Mouse (Mus musculus): ENCODE results near the gene Abca2. TPM values are rescaled to one million over a fixed set of nuclear protein-coding genes. Genes with fewer than 3 reads are reported as not detected.

Gene Abca2
- polyA plus RNA-seq, 1 experiment: 15.0 TPM

- no peaks in the 10 kb centered on the region for H3K4me1 ChIP-seq (ENCODE audit: control insufficient read depth, insufficient read depth, low read length)
- TF ChIP-seq POLR2A (IDR thresholded peaks at IDR 0.05; ENCODE audit: borderline replicate concordance, control insufficient read depth, low read depth, low read length): no peak
- TF ChIP-seq CTCF (IDR thresholded peaks at IDR 0.05; ENCODE audit: control insufficient read depth, insufficient read depth, low read length): no peak
- H3K27ac ChIP-seq (ENCODE audit: control insufficient read depth, insufficient read depth, low read depth, low read length, poor library complexity): no peak overlapping the region
- no peak overlapping the region for H3K4me3 ChIP-seq (replicated peaks; ENCODE audit: control insufficient read depth, low read depth, low read length)
- WGBS: 80% methylated on average over 6 of the region's 6 CpGs
Observed at GRCm38 (mm10) chr2:25487965-25488670, 59.6 kb downstream of the Abca2 start.

DNA sequence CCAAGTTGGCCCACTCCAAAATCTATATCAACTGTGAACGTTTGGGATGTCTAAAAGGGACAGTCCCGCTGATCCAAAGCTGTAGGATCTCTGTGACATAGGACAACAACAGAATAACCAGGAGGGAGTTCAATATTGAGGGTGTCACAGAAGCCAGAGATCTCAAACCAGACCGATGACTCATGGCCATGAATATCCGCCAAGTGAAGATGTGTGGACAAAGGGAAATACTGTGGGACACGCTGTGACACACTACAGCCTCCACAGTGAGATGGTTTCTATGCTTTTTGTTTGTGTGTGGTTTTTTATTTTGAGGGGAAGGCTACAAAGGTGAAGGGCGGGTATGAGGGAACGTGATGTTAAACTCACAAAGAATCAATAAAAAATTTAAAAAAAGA is 60.2 kb downstream of the Abca2 start:
- H3K4me3 ChIP-seq (replicated peaks; ENCODE audit: control insufficient read depth, low read depth, low read length): no peak overlapping the region
- no peak overlapping the region for H3K27ac ChIP-seq (ENCODE audit: control insufficient read depth, insufficient read depth, low read depth, low read length, poor library complexity)
- no peak for TF ChIP-seq POLR2A (IDR thresholded peaks at IDR 0.05; ENCODE audit: borderline replicate concordance, control insufficient read depth, low read depth, low read length)
- TF ChIP-seq CTCF (IDR thresholded peaks at IDR 0.05; ENCODE audit: control insufficient read depth, insufficient read depth, low read length): no peak
- 79% methylated on average over 7 of the region's 7 CpGs for WGBS
- H3K4me1 ChIP-seq (ENCODE audit: control insufficient read depth, insufficient read depth, low read length): no peaks in the 10 kb centered on the region

DNA sequence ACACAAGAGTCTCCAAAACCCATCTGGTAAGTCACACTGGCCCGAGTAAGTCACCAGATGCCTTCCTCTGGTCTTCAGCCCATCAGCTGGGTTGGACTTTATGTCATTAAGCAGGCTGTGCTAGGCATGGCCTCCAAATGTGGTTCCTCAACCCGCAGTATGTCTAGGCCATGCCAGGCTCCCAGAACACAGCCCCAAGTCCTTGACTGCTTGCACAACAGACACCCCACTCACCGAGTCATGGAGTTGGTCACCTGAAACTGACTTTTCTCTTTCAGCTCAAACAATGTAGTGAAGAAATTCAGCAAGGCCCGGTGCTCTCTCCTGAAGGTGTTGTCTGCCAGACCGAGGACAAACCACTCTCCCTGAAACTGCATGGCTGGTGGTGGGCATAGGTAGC is 64.5 kb downstream of the Abca2 start:
- no peak overlapping the region for H3K4me3 ChIP-seq (replicated peaks; ENCODE audit: control insufficient read depth, low read depth, low read length)
- H3K27ac ChIP-seq (ENCODE audit: control insufficient read depth, insufficient read depth, low read depth, low read length, poor library complexity): no peak overlapping the region
- WGBS: 70% methylated on average over 5 of the region's 5 CpGs
- TF ChIP-seq CTCF (IDR thresholded peaks at IDR 0.05; ENCODE audit: control insufficient read depth, insufficient read depth, low read length) (no peak), POLR2A (IDR thresholded peaks at IDR 0.05; ENCODE audit: borderline replicate concordance, control insufficient read depth, low read depth, low read length) (no peak)
- H3K4me1 ChIP-seq (ENCODE audit: control insufficient read depth, insufficient read depth, low read length): peaks cover 2% of the 10 kb centered on the region; the same call in 1 of the 2 replicates

GRCm38 (mm10) chr2:25493476-25493961 is 65.0 kb downstream of the Abca2 start, which contains the start of gene Lcn12:
Gene Lcn12 (minus strand): TSS chr2:25493911.
- 80% methylated on average over 5 of the region's 5 CpGs for WGBS
- no peak for TF ChIP-seq CTCF (IDR thresholded peaks at IDR 0.05; ENCODE audit: control insufficient read depth, insufficient read depth, low read length)
- H3K4me3 ChIP-seq (replicated peaks; ENCODE audit: control insufficient read depth, low read depth, low read length): no peak within 1 kb of the TSS
- H3K4me1 ChIP-seq (ENCODE audit: control insufficient read depth, insufficient read depth, low read length): peaks cover 2% of the 10 kb centered on the region; the same call in 1 of the 2 replicates
- no peak within 1 kb of the TSS for H3K27ac ChIP-seq (ENCODE audit: control insufficient read depth, insufficient read depth, low read depth, low read length, poor library complexity)

DNA sequence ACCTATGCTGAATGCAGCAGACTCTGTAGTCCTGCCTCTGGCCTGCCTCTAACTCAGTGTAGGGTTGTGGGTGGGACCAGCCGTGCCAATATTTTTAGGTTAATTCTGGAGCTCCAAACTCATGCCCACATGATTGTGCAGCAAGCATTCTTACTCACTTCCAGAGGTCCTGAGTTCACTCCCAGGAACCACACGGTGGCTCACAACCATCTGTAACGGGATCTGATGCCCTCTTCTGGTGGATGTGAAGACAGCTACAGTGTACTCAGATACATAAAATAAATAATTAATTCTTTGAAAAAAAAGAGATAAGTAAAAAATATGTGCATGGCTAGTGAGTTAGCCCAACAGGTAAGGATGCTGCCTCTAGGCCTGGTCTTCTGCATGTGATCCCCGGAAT is 68.0 kb downstream of the Abca2 start:
- Histone ChIP-seq H3K4me1 (ENCODE audit: control insufficient read depth, insufficient read depth, low read length) (peaks cover 5% of the 10 kb centered on the region), H3K4me3 (replicated peaks; ENCODE audit: control insufficient read depth, low read depth, low read length) (no peak overlapping the region), H3K27ac (ENCODE audit: control insufficient read depth, insufficient read depth, low read depth, low read length, poor library complexity) (no peak overlapping the region)
- whole genome bisulfite sequencing: 31% methylated on average over 4 of the region's 4 CpGs
- no peak for TF ChIP-seq POLR2A (IDR thresholded peaks at IDR 0.05; ENCODE audit: borderline replicate concordance, control insufficient read depth, low read depth, low read length)
- no peak for TF ChIP-seq CTCF (IDR thresholded peaks at IDR 0.05; ENCODE audit: control insufficient read depth, insufficient read depth, low read length)

Other genes with a start within 250 kb of the Abca2 start
- 1.7 and 2.6 TPM in 2 replicates for gene Nrarp, start 247.9 kb upstream of the Abca2 start, polyA plus RNA-seq (2011; ENCODE audit: insufficient read depth, insufficient read length, low replicate concordance, missing spikeins)
- gene Tor4a, start 231.8 kb upstream of the Abca2 start, polyA plus RNA-seq (2011; ENCODE audit: insufficient read depth, insufficient read length, low replicate concordance, missing spikeins): 3.9 and 8.9 TPM in 2 replicates
- gene Nelfb, start 217.2 kb upstream of the Abca2 start, polyA plus RNA-seq (2011; ENCODE audit: insufficient read depth, insufficient read length, low replicate concordance, missing spikeins): 26.7 and 38.0 TPM in 2 replicates
- not detected in 2 replicates for gene Stpg3, start 214.1 kb upstream of the Abca2 start, polyA plus RNA-seq (2011; ENCODE audit: insufficient read depth, insufficient read length, low replicate concordance, missing spikeins)
- gene Fam166a, start 210.0 kb upstream of the Abca2 start, polyA plus RNA-seq (2011; ENCODE audit: insufficient read depth, insufficient read length, low replicate concordance, missing spikeins): not detected in 2 replicates
- 319 and 327 TPM in 2 replicates for gene Tubb4b, start 204.0 kb upstream of the Abca2 start, polyA plus RNA-seq (2011; ENCODE audit: insufficient read depth, insufficient read length, low replicate concordance, missing spikeins)
- gene Slc34a3, start 194.3 kb upstream of the Abca2 start, polyA plus RNA-seq (2011; ENCODE audit: insufficient read depth, insufficient read length, low replicate concordance, missing spikeins): not detected in 2 replicates
- not detected in 2 replicates for gene Rnf224, start 191.9 kb upstream of the Abca2 start, polyA plus RNA-seq (2011; ENCODE audit: insufficient read depth, insufficient read length, low replicate concordance, missing spikeins)
- gene Rnf208, start 186.4 kb upstream of the Abca2 start, polyA plus RNA-seq (2011; ENCODE audit: insufficient read depth, insufficient read length, low replicate concordance, missing spikeins): 3.1 and 4.2 TPM in 2 replicates
- gene Cysrt1, start 186.3 kb upstream of the Abca2 start, polyA plus RNA-seq (2011; ENCODE audit: insufficient read depth, insufficient read length, low replicate concordance, missing spikeins): not detected in 2 replicates
- 9.9 and 22.3 TPM in 2 replicates for gene AL732309.1, start 181.8 kb upstream of the Abca2 start, polyA plus RNA-seq (2011; ENCODE audit: insufficient read depth, insufficient read length, low replicate concordance, missing spikeins)
- gene Tmem203, start 173.3 kb upstream of the Abca2 start, polyA plus RNA-seq (2011; ENCODE audit: insufficient read depth, insufficient read length, low replicate concordance, missing spikeins): 5.0 and 15.6 TPM in 2 replicates
- gene Tprn, start 166.1 kb upstream of the Abca2 start, polyA plus RNA-seq (2011; ENCODE audit: insufficient read depth, insufficient read length, low replicate concordance, missing spikeins): 1.4 and 17.5 TPM in 2 replicates
- 48.8 and 65.8 TPM in 2 replicates for gene Ssna1, start 156.3 kb upstream of the Abca2 start, polyA plus RNA-seq (2011; ENCODE audit: insufficient read depth, insufficient read length, low replicate concordance, missing spikeins)
- gene Anapc2, start 156.2 kb upstream of the Abca2 start, polyA plus RNA-seq (2011; ENCODE audit: insufficient read depth, insufficient read length, low replicate concordance, missing spikeins): 20.1 and 34.3 TPM in 2 replicates
- not detected in 2 replicates for gene Tmem210, start 140.6 kb upstream of the Abca2 start, polyA plus RNA-seq (2011; ENCODE audit: insufficient read depth, insufficient read length, low replicate concordance, missing spikeins)
- gene Lrrc26, start 138.8 kb upstream of the Abca2 start, polyA plus RNA-seq (2011; ENCODE audit: insufficient read depth, insufficient read length, low replicate concordance, missing spikeins): not detected in 2 replicates
- 5.0 TPM in 1 of 2 replicates, not detected in the other for gene Grin1, start 109.5 kb upstream of the Abca2 start, polyA plus RNA-seq (2011; ENCODE audit: insufficient read depth, insufficient read length, low replicate concordance, missing spikeins)
- gene Man1b1, start 96.4 kb upstream of the Abca2 start, polyA plus RNA-seq (2011; ENCODE audit: insufficient read depth, insufficient read length, low replicate concordance, missing spikeins): 25.9 and 33.0 TPM in 2 replicates
- 22.8 and 29.5 TPM in 2 replicates for gene Dpp7, start 72.3 kb upstream of the Abca2 start, polyA plus RNA-seq (2011; ENCODE audit: insufficient read depth, insufficient read length, low replicate concordance, missing spikeins)
- 20.1 and 62.6 TPM in 2 replicates for gene Uap1l1, start 63.0 kb upstream of the Abca2 start, polyA plus RNA-seq (2011; ENCODE audit: insufficient read depth, insufficient read length, low replicate concordance, missing spikeins)
- 13.7 and 27.3 TPM in 2 replicates for gene Sapcd2, start 56.4 kb upstream of the Abca2 start, polyA plus RNA-seq (2011; ENCODE audit: insufficient read depth, insufficient read length, low replicate concordance, missing spikeins)
- 0.54 TPM in 1 of 2 replicates, not detected in the other for gene Entpd2, start 32.8 kb upstream of the Abca2 start, polyA plus RNA-seq (2011; ENCODE audit: insufficient read depth, insufficient read length, low replicate concordance, missing spikeins)
- 3.4 and 22.4 TPM in 2 replicates for gene Npdc1, start 29.4 kb upstream of the Abca2 start, polyA plus RNA-seq (2011; ENCODE audit: insufficient read depth, insufficient read length, low replicate concordance, missing spikeins)
- gene Fut7, start 5.4 kb upstream of the Abca2 start, polyA plus RNA-seq (2011; ENCODE audit: insufficient read depth, insufficient read length, low replicate concordance, missing spikeins): 3.4 and 17.9 TPM in 2 replicates
- not detected in 2 replicates for gene Clic3, start 28.1 kb downstream of the Abca2 start, polyA plus RNA-seq (2011; ENCODE audit: insufficient read depth, insufficient read length, low replicate concordance, missing spikeins)
- 42.2 and 114 TPM in 2 replicates for gene Paxx, start 32.4 kb downstream of the Abca2 start, polyA plus RNA-seq (2011; ENCODE audit: insufficient read depth, insufficient read length, low replicate concordance, missing spikeins)
- gene Ptgds, start 41.3 kb downstream of the Abca2 start, polyA plus RNA-seq (2011; ENCODE audit: insufficient read depth, insufficient read length, low replicate concordance, missing spikeins): 9.3 TPM in 1 of 2 replicates, not detected in the other
- gene Lcn12, start 65.2 kb downstream of the Abca2 start, polyA plus RNA-seq (2011; ENCODE audit: insufficient read depth, insufficient read length, low replicate concordance, missing spikeins): not detected in 2 replicates
- 18.5 and 30.4 TPM in 2 replicates for gene Fbxw5, start 72.0 kb downstream of the Abca2 start, polyA plus RNA-seq (2011; ENCODE audit: insufficient read depth, insufficient read length, low replicate concordance, missing spikeins)
- 1.6 and 6.2 TPM in 2 replicates for gene C8g, start 73.0 kb downstream of the Abca2 start, polyA plus RNA-seq (2011; ENCODE audit: insufficient read depth, insufficient read length, low replicate concordance, missing spikeins)
- gene Traf2, start 118.2 kb downstream of the Abca2 start, polyA plus RNA-seq (2011; ENCODE audit: insufficient read depth, insufficient read length, low replicate concordance, missing spikeins): 14.5 and 22.7 TPM in 2 replicates
- 46.6 and 73.8 TPM in 2 replicates for gene Edf1, start 129.1 kb downstream of the Abca2 start, polyA plus RNA-seq (2011; ENCODE audit: insufficient read depth, insufficient read length, low replicate concordance, missing spikeins)
- gene Mamdc4, start 146.1 kb downstream of the Abca2 start, polyA plus RNA-seq (2011; ENCODE audit: insufficient read depth, insufficient read length, low replicate concordance, missing spikeins): 1.1 and 9.7 TPM in 2 replicates
- gene Phpt1, start 146.5 kb downstream of the Abca2 start, polyA plus RNA-seq (2011; ENCODE audit: insufficient read depth, insufficient read length, low replicate concordance, missing spikeins): 12.3 and 16.4 TPM in 2 replicates
- gene Ajm1, start 153.1 kb downstream of the Abca2 start, polyA plus RNA-seq (2011; ENCODE audit: insufficient read depth, insufficient read length, low replicate concordance, missing spikeins): 0.34 and 0.92 TPM in 2 replicates
- 33.4 and 38.2 TPM in 2 replicates for gene Rabl6, start 179.8 kb downstream of the Abca2 start, polyA plus RNA-seq (2011; ENCODE audit: insufficient read depth, insufficient read length, low replicate concordance, missing spikeins)
- gene Ccdc183, start 189.0 kb downstream of the Abca2 start, polyA plus RNA-seq (2011; ENCODE audit: insufficient read depth, insufficient read length, low replicate concordance, missing spikeins): not detected in 2 replicates
- gene Tmem141, start 193.3 kb downstream of the Abca2 start, polyA plus RNA-seq (2011; ENCODE audit: insufficient read depth, insufficient read length, low replicate concordance, missing spikeins): 17.3 and 20.9 TPM in 2 replicates
- 14.7 and 28.0 TPM in 2 replicates for gene Fcna, start 199.3 kb downstream of the Abca2 start, polyA plus RNA-seq (2011; ENCODE audit: insufficient read depth, insufficient read length, low replicate concordance, missing spikeins)
- not detected in 2 replicates for gene Lcn8, start 224.4 kb downstream of the Abca2 start, polyA plus RNA-seq (2011; ENCODE audit: insufficient read depth, insufficient read length, low replicate concordance, missing spikeins)
- not detected in 2 replicates for gene Lcn5, start 229.2 kb downstream of the Abca2 start, polyA plus RNA-seq (2011; ENCODE audit: insufficient read depth, insufficient read length, low replicate concordance, missing spikeins)
- not detected in 2 replicates for gene Lcn6, start 248.1 kb downstream of the Abca2 start, polyA plus RNA-seq (2011; ENCODE audit: insufficient read depth, insufficient read length, low replicate concordance, missing spikeins)